Mouse (Mus musculus): ENCODE measurements around the gene Gdpd3. TPM values are rescaled to one million over a fixed set of nuclear protein-coding genes. Genes with fewer than 3 reads are reported as not detected.
"Not testable (repeated sequence)": the region's sequence is repeated elsewhere in the genome, so short reads cannot be mapped to it uniquely, and the experiment has no call there.

Gdpd3 gene
- polyA plus RNA-seq (2014; fragmentation: Nextera tagmentation; extraction: Ambion mirVana), result 2.0 and 2.6 TPM in 2 replicates

DNA sequence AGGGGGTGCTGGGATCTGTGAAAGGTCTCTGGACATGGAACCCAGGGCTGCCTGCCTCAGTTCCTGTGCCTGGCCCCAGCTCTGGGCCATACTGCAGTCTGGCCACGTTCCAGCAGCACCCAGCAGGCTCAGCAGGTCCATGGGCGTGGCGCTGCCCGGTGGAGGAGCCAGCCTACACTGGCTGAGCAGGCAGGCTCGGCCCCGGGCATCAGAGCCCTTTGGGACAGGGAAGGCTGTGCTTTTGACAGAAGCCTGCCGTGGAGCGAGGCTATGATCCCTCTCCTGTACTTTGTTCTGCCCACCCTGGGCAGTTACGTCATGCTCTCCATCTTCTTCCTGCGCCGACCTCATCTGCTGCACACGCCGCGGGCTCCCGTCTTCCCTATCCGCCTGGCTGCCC lies at the start of gene Gdpd3:
TSS of gene Gdpd3 (plus strand) at position 134 of the 400 bp plus-strand sequence.
- H3K9me3 ChIP-seq (ENCODE audit: control insufficient read depth, low read length), result no peaks in the 10 kb centered on the region

DNA sequence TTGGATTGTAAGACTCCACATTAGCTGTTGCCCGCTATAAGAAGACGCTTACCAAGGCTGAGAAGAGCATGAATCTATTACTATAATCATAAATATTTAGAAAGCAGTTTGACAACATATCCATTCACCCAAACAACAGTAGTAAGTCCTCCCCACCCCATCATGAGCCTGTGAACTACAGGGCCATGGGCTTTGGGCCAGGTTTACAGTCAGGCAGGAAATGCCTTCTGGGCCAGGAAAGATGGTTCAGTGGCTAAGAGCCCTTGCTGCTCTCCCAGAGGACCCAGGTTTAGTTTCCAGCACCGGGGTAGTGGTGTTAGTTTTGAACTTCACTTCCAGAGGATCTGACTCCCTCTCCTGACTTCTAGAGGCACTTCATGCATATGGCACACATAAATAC lies 48.6 kb upstream of the Gdpd3 start:
- no peak overlapping the region for H3K27ac ChIP-seq (ENCODE audit: low read depth, low read length)
- no peak overlapping the region for H3K4me2 ChIP-seq (replicated peaks; ENCODE audit: low read depth, low read length)
- peaks cover 2% of the 10 kb centered on the region; the same call in 1 of the 2 replicates for H3K9me3 ChIP-seq (ENCODE audit: control insufficient read depth, low read length)
- no peak overlapping the region for H3K9ac ChIP-seq (ENCODE audit: low read depth, low read length)
- H3K4me3 ChIP-seq (ENCODE audit: low read length), result no peak overlapping the region
- H3K4me1 ChIP-seq (ENCODE audit: control insufficient read depth, insufficient read depth, low read length), result no peaks in the 10 kb centered on the region
- no peaks in the 10 kb centered on the region for H3K27me3 ChIP-seq (ENCODE audit: control insufficient read depth, insufficient read depth, low read length)
- ATAC-seq (ENCODE audit: low FRiP score, low TSS enrichment), result no peak
- whole genome bisulfite sequencing, result 92% methylated on average over 3 of the region's 3 CpGs
- no peaks in the 10 kb centered on the region for H3K36me3 ChIP-seq (ENCODE audit: control insufficient read depth, insufficient read depth, low read length)

More for the DNA sequence above, at the start of gene Gdpd3:
- WGBS, result 91% methylated on average over 16 of the region's 16 CpGs
- Histone ChIP-seq H3K4me1 (ENCODE audit: control insufficient read depth, insufficient read depth, low read length) (peaks cover 4% of the 10 kb centered on the region; the same call in 1 of the 2 replicates), H3K4me3 (ENCODE audit: low read length) (no peak within 1 kb of the TSS), H3K9ac (ENCODE audit: low read depth, low read length) (no peak within 1 kb of the TSS), H3K27me3 (ENCODE audit: control insufficient read depth, insufficient read depth, low read length) (no peaks in the 10 kb centered on the region), H3K27ac (ENCODE audit: low read depth, low read length) (no peak within 1 kb of the TSS), H3K36me3 (ENCODE audit: control insufficient read depth, insufficient read depth, low read length) (peaks cover 90% of the 10 kb centered on the region), H3K4me2 (replicated peaks; ENCODE audit: low read depth, low read length) (no peak within 1 kb of the TSS)
- no peak for ATAC-seq (ENCODE audit: low FRiP score, low TSS enrichment)

DNA sequence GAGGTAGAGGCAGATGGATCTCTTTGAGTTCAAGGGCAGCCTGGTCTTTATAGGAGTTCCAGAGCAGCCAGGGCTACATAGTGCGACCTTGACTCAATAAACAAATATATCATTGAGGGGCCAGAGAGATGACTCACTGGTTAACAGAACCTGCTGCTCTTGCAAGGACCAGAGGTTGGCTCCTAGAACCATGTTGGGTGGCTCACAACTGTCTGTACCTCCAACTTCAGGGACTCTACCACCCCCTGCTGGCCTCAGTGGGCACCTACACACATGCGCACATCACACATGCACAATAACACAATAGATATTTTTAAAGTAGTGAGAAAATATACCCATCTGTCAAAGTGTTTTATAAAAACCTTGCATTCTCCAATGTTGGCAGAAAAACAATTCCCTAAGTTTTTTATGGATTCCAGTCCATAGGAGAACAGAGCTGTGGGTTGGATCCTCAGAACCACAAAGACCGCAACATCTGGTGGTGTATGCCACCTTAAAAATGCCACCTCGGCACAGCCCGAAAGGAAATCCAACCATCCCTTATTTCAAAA lies 47.3 kb upstream of the Gdpd3 start:
- Histone ChIP-seq H3K9ac (ENCODE audit: low read depth, low read length) (no peak overlapping the region), H3K27me3 (ENCODE audit: control insufficient read depth, insufficient read depth, low read length) (no peaks in the 10 kb centered on the region), H3K4me2 (replicated peaks; ENCODE audit: low read depth, low read length) (no peak overlapping the region), H3K4me1 (ENCODE audit: control insufficient read depth, insufficient read depth, low read length) (no peaks in the 10 kb centered on the region), H3K9me3 (ENCODE audit: control insufficient read depth, low read length) (peaks cover 2% of the 10 kb centered on the region; the same call in 1 of the 2 replicates), H3K36me3 (ENCODE audit: control insufficient read depth, insufficient read depth, low read length) (no peaks in the 10 kb centered on the region), H3K4me3 (ENCODE audit: low read length) (no peak overlapping the region), H3K27ac (ENCODE audit: low read depth, low read length) (no peak overlapping the region)
- no peak for ATAC-seq (ENCODE audit: low FRiP score, low TSS enrichment)
- WGBS, result 96% methylated on average over 5 of the region's 5 CpGs

DNA sequence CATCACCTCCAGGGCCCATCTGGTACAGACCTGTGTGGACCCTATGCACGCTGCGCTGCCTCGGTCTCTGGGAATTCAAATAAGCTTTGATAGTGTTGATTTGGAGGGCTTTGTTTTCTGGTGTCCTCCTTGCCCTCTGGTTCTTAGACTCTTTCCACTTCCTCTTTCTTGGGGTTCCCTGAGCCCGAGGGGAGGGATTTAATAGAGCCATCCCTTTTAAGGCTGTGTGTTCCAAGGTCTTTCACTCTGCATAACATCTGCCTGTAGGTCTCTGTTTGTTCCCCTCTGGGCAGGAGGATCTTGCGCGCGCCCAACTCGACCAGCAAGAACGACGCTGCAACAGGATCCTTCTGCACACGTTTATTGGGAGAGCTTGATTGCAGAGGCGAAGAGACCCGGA lies 44.5 kb upstream of the Gdpd3 start:
- Histone ChIP-seq H3K4me1 (ENCODE audit: control insufficient read depth, insufficient read depth, low read length) (no peaks in the 10 kb centered on the region), H3K27ac (ENCODE audit: low read depth, low read length) (no peak overlapping the region), H3K4me3 (ENCODE audit: low read length) (no peak overlapping the region), H3K9me3 (ENCODE audit: control insufficient read depth, low read length) (peaks cover 2% of the 10 kb centered on the region; the same call in 1 of the 2 replicates), H3K9ac (ENCODE audit: low read depth, low read length) (no peak overlapping the region), H3K4me2 (replicated peaks; ENCODE audit: low read depth, low read length) (no peak overlapping the region), H3K36me3 (ENCODE audit: control insufficient read depth, insufficient read depth, low read length) (no peaks in the 10 kb centered on the region), H3K27me3 (ENCODE audit: control insufficient read depth, insufficient read depth, low read length) (no peaks in the 10 kb centered on the region)
- ATAC-seq (ENCODE audit: low FRiP score, low TSS enrichment), result no peak
- WGBS, result 91% methylated on average over 13 of the region's 13 CpGs

DNA sequence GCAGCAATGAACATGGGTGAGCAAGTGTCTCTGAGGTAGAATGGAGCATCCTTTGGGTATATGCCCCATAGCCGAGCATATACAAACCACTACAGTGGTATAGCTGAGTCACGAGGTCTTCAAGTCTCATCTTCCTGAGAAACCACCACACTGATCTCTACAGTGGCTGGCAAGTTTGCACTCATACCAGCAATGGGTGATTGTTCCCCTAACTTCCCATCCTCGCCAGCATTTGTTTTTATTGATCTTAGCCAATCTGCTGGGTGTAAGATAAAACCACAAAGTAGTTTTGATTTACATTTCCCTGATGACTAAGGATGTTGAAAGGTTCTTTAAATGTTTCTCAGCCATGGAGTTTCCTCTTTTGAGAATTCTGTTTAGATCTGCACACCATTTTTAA lies 41.1 kb upstream of the Gdpd3 start:
- Histone ChIP-seq H3K36me3 (ENCODE audit: control insufficient read depth, insufficient read depth, low read length) (no peaks in the 10 kb centered on the region), H3K27me3 (ENCODE audit: control insufficient read depth, insufficient read depth, low read length) (no peaks in the 10 kb centered on the region), H3K4me2 (replicated peaks; ENCODE audit: low read depth, low read length) (no peak overlapping the region), H3K27ac (ENCODE audit: low read depth, low read length) (no peak overlapping the region), H3K4me3 (ENCODE audit: low read length) (no peak overlapping the region), H3K9ac (ENCODE audit: low read depth, low read length) (no peak overlapping the region), H3K4me1 (ENCODE audit: control insufficient read depth, insufficient read depth, low read length) (no peaks in the 10 kb centered on the region), H3K9me3 (ENCODE audit: control insufficient read depth, low read length) (peaks cover 2% of the 10 kb centered on the region; the same call in 1 of the 2 replicates)
- WGBS, result 73% methylated on average over 3 of the region's 3 CpGs
- no peak for ATAC-seq (ENCODE audit: low FRiP score, low TSS enrichment)

DNA sequence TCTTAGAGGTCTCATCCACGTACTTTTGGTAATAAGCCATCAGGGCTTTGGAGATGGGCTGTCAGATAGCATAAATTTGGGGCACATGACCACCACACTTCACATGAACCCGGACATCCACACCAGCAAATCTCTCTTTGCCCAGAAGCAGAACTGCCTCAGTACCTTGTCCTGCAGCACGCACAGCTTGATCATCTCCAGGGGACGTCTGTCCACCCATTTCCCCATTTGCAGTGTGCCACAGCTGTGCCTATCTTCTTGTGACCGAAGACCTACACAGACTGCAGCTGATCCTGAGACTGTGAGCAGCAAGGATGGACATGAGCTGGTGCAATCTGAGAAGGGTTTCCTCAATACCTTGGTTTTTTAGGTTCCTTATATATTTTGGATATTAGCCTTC lies 40.5 kb upstream of the Gdpd3 start:
- no peak overlapping the region for H3K27ac ChIP-seq (ENCODE audit: low read depth, low read length)
- no peak for ATAC-seq (ENCODE audit: low FRiP score, low TSS enrichment)
- 79% methylated on average over 5 of the region's 5 CpGs for WGBS
- H3K27me3 ChIP-seq (ENCODE audit: control insufficient read depth, insufficient read depth, low read length), result no peaks in the 10 kb centered on the region
- no peak overlapping the region for H3K4me2 ChIP-seq (replicated peaks; ENCODE audit: low read depth, low read length)
- H3K4me1 ChIP-seq (ENCODE audit: control insufficient read depth, insufficient read depth, low read length), result no peaks in the 10 kb centered on the region
- H3K9ac ChIP-seq (ENCODE audit: low read depth, low read length), result no peak overlapping the region
- H3K9me3 ChIP-seq (ENCODE audit: control insufficient read depth, low read length), result peaks cover 2% of the 10 kb centered on the region; the same call in 1 of the 2 replicates
- no peak overlapping the region for H3K4me3 ChIP-seq (ENCODE audit: low read length)
- no peaks in the 10 kb centered on the region for H3K36me3 ChIP-seq (ENCODE audit: control insufficient read depth, insufficient read depth, low read length)

DNA sequence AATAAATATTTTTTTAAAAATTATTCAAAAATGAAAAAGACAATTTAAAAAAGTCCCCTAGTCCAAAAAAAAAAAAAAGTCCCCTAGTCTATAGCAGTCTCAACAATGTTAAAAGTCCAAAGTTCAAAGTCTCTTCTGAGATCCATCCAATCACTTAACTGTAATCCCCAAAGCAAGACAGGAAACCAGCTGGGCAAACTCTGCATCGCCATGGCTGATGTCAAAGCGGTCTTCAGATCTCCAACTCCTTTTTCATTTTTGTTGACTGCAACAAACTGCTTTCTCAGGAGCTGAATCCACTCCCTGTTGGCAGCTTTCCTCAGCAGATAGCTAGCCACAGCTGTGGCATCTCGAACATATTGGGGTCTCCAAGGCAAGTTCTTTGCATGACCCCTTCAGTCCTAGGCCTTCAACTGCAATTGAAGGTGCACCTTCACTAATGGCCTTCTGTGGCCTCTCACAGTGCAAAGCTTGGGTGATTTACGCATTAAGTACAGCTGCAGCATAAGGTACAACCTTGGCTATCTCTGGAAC lies 35.8 kb upstream of the Gdpd3 start:
- ATAC-seq (ENCODE audit: low FRiP score, low TSS enrichment); H3K36me3 ChIP-seq (ENCODE audit: control insufficient read depth, insufficient read depth, low read length); H3K27me3 ChIP-seq (ENCODE audit: control insufficient read depth, insufficient read depth, low read length); H3K9ac ChIP-seq (ENCODE audit: low read depth, low read length); H3K4me3 ChIP-seq (ENCODE audit: low read length); H3K27ac ChIP-seq (ENCODE audit: low read depth, low read length); H3K4me1 ChIP-seq (ENCODE audit: control insufficient read depth, insufficient read depth, low read length); H3K9me3 ChIP-seq (ENCODE audit: control insufficient read depth, low read length); H3K4me2 ChIP-seq (replicated peaks; ENCODE audit: low read depth, low read length): not testable (repeated sequence)
- WGBS, result 82% methylated on average over 4 of the region's 4 CpGs

DNA sequence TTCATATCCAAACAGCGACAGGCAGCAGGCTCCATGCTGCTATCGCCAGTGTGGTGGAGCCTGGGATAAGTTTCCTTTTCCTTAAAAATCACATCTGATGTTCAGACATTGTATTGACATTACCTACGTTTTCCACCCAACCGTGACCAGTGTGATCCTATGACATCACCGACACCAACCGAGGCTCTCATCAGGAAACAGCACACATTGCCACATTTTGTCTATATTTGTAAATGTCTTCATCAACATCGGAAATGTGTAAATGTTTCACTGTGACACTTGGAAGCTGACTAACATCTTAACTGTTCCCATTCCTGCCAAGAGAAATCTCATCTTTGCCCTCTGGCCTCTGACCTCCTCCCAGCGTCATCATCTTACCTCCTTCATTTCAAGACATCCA lies 30.0 kb upstream of the Gdpd3 start:
- Histone ChIP-seq H3K27me3 (ENCODE audit: control insufficient read depth, insufficient read depth, low read length) (no peaks in the 10 kb centered on the region), H3K27ac (ENCODE audit: low read depth, low read length) (no peak overlapping the region), H3K4me1 (ENCODE audit: control insufficient read depth, insufficient read depth, low read length) (0 out of 2 replicates have a peak, but pooled peaks cover 3% of the 10 kb centered on the region), H3K9ac (ENCODE audit: low read depth, low read length) (no peak overlapping the region), H3K4me3 (ENCODE audit: low read length) (no peak overlapping the region), H3K9me3 (ENCODE audit: control insufficient read depth, low read length) (no peaks in the 10 kb centered on the region), H3K36me3 (ENCODE audit: control insufficient read depth, insufficient read depth, low read length) (no peaks in the 10 kb centered on the region), H3K4me2 (replicated peaks; ENCODE audit: low read depth, low read length) (no peak overlapping the region)
- no peak for ATAC-seq (ENCODE audit: low FRiP score, low TSS enrichment)
- WGBS, result 78% methylated on average over 8 of the region's 8 CpGs

DNA sequence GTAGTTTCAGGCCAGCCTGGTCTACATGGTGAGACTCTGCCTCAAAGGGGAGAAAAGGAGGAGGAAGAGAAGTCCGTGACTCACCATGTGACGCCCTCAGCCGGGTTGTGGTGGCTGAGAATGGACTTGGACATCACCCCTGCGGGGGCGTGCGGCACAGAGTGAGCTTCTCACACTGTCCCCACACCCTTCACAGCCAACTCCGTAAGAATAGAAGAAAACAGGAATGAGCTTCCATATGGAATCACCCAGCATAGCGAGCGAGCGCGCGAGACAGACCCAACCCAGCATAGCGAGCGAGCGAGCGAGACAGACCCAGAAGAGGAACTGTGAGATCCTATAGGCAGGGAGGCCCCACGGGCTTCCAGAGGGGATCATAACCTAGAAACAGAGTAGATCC lies 26.6 kb upstream of the Gdpd3 start:
- ATAC-seq (ENCODE audit: low FRiP score, low TSS enrichment), result no peak
- Histone ChIP-seq H3K4me2 (replicated peaks; ENCODE audit: low read depth, low read length) (no peak overlapping the region), H3K4me3 (ENCODE audit: low read length) (no peak overlapping the region), H3K27ac (ENCODE audit: low read depth, low read length) (no peak overlapping the region), H3K4me1 (ENCODE audit: control insufficient read depth, insufficient read depth, low read length) (0 out of 2 replicates have a peak, but pooled peaks cover 3% of the 10 kb centered on the region), H3K9me3 (ENCODE audit: control insufficient read depth, low read length) (no peaks in the 10 kb centered on the region), H3K36me3 (ENCODE audit: control insufficient read depth, insufficient read depth, low read length) (no peaks in the 10 kb centered on the region), H3K9ac (ENCODE audit: low read depth, low read length) (no peak overlapping the region), H3K27me3 (ENCODE audit: control insufficient read depth, insufficient read depth, low read length) (no peaks in the 10 kb centered on the region)
- WGBS, result 82% methylated on average over 17 of the region's 17 CpGs
